Mouse (Mus musculus): ENCODE results near the gene Mtx1. TPM values are rescaled to one million over a fixed set of nuclear protein-coding genes. Genes with fewer than 3 reads are reported as not detected.

The Mtx1 gene
- polyA plus RNA-seq, 1 experiment from 2014 or later, result 182 TPM

GRCm38 (mm10) chr3:89233562-89234110 is 6.7 kb upstream of the Mtx1 start:
- 67% methylated on average over 14 of the region's 14 CpGs for WGBS
- H3K36me3 ChIP-seq (ENCODE audit: control insufficient read depth, insufficient read depth, low read length), result no peaks in the 10 kb centered on the region
- H3K4me1 ChIP-seq (ENCODE audit: control insufficient read depth, insufficient read depth, low read length), result no peaks in the 10 kb centered on the region; the same call in 1 of the 2 replicates
- H3K27ac ChIP-seq (ENCODE audit: low read length), result peak overlapping the region; percentile 70; the same call in 1 of the 2 replicates
- H3K9me3 ChIP-seq (ENCODE audit: control insufficient read depth, low read depth, low read length), result no peaks in the 10 kb centered on the region
- no peaks in the 10 kb centered on the region for H3K27me3 ChIP-seq (ENCODE audit: control insufficient read depth, insufficient read depth, low read length)
- no peak overlapping the region for H3K4me2 ChIP-seq (replicated peaks; ENCODE audit: low read depth, low read length)
- no peak overlapping the region for H3K4me3 ChIP-seq (ENCODE audit: low read depth, low read length)
- no peak overlapping the region for H3K9ac ChIP-seq (replicated peaks; ENCODE audit: low read depth, low read length)
- peak; percentile 62 for ATAC-seq (ENCODE audit: insufficient number of reproducible peaks, insufficient read depth, low FRiP score, low read depth)

- 52% methylated on average over 6 of the region's 6 CpGs for WGBS
- peak; percentile 25; the same call in 1 of the 2 replicates for ATAC-seq (ENCODE audit: insufficient number of reproducible peaks, insufficient read depth, low FRiP score, low read depth)
- Histone ChIP-seq H3K27me3 (ENCODE audit: control insufficient read depth, insufficient read depth, low read length) (no peaks in the 10 kb centered on the region), H3K9me3 (ENCODE audit: control insufficient read depth, low read depth, low read length) (no peaks in the 10 kb centered on the region), H3K36me3 (ENCODE audit: control insufficient read depth, insufficient read depth, low read length) (no peaks in the 10 kb centered on the region), H3K4me1 (ENCODE audit: control insufficient read depth, insufficient read depth, low read length) (peaks cover 4% of the 10 kb centered on the region; the same call in 1 of the 2 replicates), H3K4me3 (ENCODE audit: low read depth, low read length) (no peak overlapping the region), H3K9ac (replicated peaks; ENCODE audit: low read depth, low read length) (no peak overlapping the region), H3K4me2 (replicated peaks; ENCODE audit: low read depth, low read length) (no peak overlapping the region), H3K27ac (ENCODE audit: low read length) (peak overlapping the region; percentile 70; the same call in 1 of the 2 replicates)
Observed at GRCm38 (mm10) chr3:89232614-89233013, 5.7 kb upstream of the Mtx1 start.

GRCm38 (mm10) chr3:89231772-89232275 is 4.9 kb upstream of the Mtx1 start:
- Histone ChIP-seq H3K4me1 (ENCODE audit: control insufficient read depth, insufficient read depth, low read length) (peaks cover 8% of the 10 kb centered on the region; the same call in 1 of the 2 replicates), H3K36me3 (ENCODE audit: control insufficient read depth, insufficient read depth, low read length) (no peaks in the 10 kb centered on the region), H3K9me3 (ENCODE audit: control insufficient read depth, low read depth, low read length) (no peaks in the 10 kb centered on the region), H3K9ac (replicated peaks; ENCODE audit: low read depth, low read length) (no peak overlapping the region), H3K27me3 (ENCODE audit: control insufficient read depth, insufficient read depth, low read length) (no peaks in the 10 kb centered on the region), H3K4me2 (replicated peaks; ENCODE audit: low read depth, low read length) (peak overlapping the region; percentile 25), H3K4me3 (ENCODE audit: low read depth, low read length) (peak overlapping the region; percentile 1; the same call in 1 of the 2 replicates), H3K27ac (ENCODE audit: low read length) (no peak overlapping the region)
- no peak for ATAC-seq (ENCODE audit: insufficient number of reproducible peaks, insufficient read depth, low FRiP score, low read depth)
- WGBS, result 73% methylated on average over 16 of the region's 16 CpGs

- Histone ChIP-seq H3K27ac (ENCODE audit: low read length) (no peak overlapping the region), H3K27me3 (ENCODE audit: control insufficient read depth, insufficient read depth, low read length) (no peaks in the 10 kb centered on the region), H3K4me2 (replicated peaks; ENCODE audit: low read depth, low read length) (peak overlapping the region; percentile 25), H3K4me3 (ENCODE audit: low read depth, low read length) (peak overlapping the region; percentile 1; the same call in 1 of the 2 replicates), H3K4me1 (ENCODE audit: control insufficient read depth, insufficient read depth, low read length) (peaks cover 13% of the 10 kb centered on the region), H3K9ac (replicated peaks; ENCODE audit: low read depth, low read length) (no peak overlapping the region), H3K9me3 (ENCODE audit: control insufficient read depth, low read depth, low read length) (no peaks in the 10 kb centered on the region), H3K36me3 (ENCODE audit: control insufficient read depth, insufficient read depth, low read length) (no peaks in the 10 kb centered on the region)
- ATAC-seq (ENCODE audit: insufficient number of reproducible peaks, insufficient read depth, low FRiP score, low read depth), result no peak
- WGBS, result 60% methylated on average over 7 of the region's 7 CpGs
Observed at GRCm38 (mm10) chr3:89231345-89231744, 4.5 kb upstream of the Mtx1 start.

- H3K27ac ChIP-seq (ENCODE audit: low read length), result no peak overlapping the region
- no peaks in the 10 kb centered on the region for H3K9me3 ChIP-seq (ENCODE audit: control insufficient read depth, low read depth, low read length)
- peak overlapping the region; percentile 25; the same call in 1 of the 2 replicates for H3K4me2 ChIP-seq (replicated peaks; ENCODE audit: low read depth, low read length)
- ATAC-seq (ENCODE audit: insufficient number of reproducible peaks, insufficient read depth, low FRiP score, low read depth), result no peak
- 81% methylated on average over 2 of the region's 2 CpGs for WGBS
- no peaks in the 10 kb centered on the region for H3K36me3 ChIP-seq (ENCODE audit: control insufficient read depth, insufficient read depth, low read length)
- no peak overlapping the region for H3K9ac ChIP-seq (replicated peaks; ENCODE audit: low read depth, low read length)
- no peak overlapping the region for H3K4me3 ChIP-seq (ENCODE audit: low read depth, low read length)
- H3K27me3 ChIP-seq (ENCODE audit: control insufficient read depth, insufficient read depth, low read length), result no peaks in the 10 kb centered on the region
- peaks cover 19% of the 10 kb centered on the region for H3K4me1 ChIP-seq (ENCODE audit: control insufficient read depth, insufficient read depth, low read length)
Observed at GRCm38 (mm10) chr3:89230561-89230960, 3.7 kb upstream of the Mtx1 start.

GRCm38 (mm10) chr3:89229276-89229675 is 2.4 kb upstream of the Mtx1 start:
- H3K4me1 ChIP-seq (ENCODE audit: control insufficient read depth, insufficient read depth, low read length), result peaks cover 19% of the 10 kb centered on the region
- H3K27ac ChIP-seq (ENCODE audit: low read length), result peak overlapping the region; percentile 77; the same call in 1 of the 2 replicates
- H3K27me3 ChIP-seq (ENCODE audit: control insufficient read depth, insufficient read depth, low read length), result no peaks in the 10 kb centered on the region
- 46% methylated on average over 4 of the region's 4 CpGs for WGBS
- H3K9me3 ChIP-seq (ENCODE audit: control insufficient read depth, low read depth, low read length), result no peaks in the 10 kb centered on the region
- H3K4me3 ChIP-seq (ENCODE audit: low read depth, low read length), result peak overlapping the region; percentile 35; the same call in 1 of the 2 replicates
- H3K9ac ChIP-seq (replicated peaks; ENCODE audit: low read depth, low read length), result no peak overlapping the region
- H3K4me2 ChIP-seq (replicated peaks; ENCODE audit: low read depth, low read length), result peak overlapping the region; percentile 86
- H3K36me3 ChIP-seq (ENCODE audit: control insufficient read depth, insufficient read depth, low read length), result no peaks in the 10 kb centered on the region
- ATAC-seq (ENCODE audit: insufficient number of reproducible peaks, insufficient read depth, low FRiP score, low read depth), result no peak

GRCm38 (mm10) chr3:89228836-89229235 is 1.9 kb upstream of the Mtx1 start, which contains the start of gene Muc1:
Muc1 (plus strand) TSS chr3:89229057.
- Histone ChIP-seq H3K27ac (ENCODE audit: low read length) (peak within 1 kb of the TSS; percentile 77; the same call in 1 of the 2 replicates), H3K4me1 (ENCODE audit: control insufficient read depth, insufficient read depth, low read length) (peaks cover 19% of the 10 kb centered on the region), H3K4me2 (replicated peaks; ENCODE audit: low read depth, low read length) (peak within 1 kb of the TSS; percentile 86), H3K4me3 (ENCODE audit: low read depth, low read length) (peak within 1 kb of the TSS; percentile 35), H3K27me3 (ENCODE audit: control insufficient read depth, insufficient read depth, low read length) (no peaks in the 10 kb centered on the region), H3K36me3 (ENCODE audit: control insufficient read depth, insufficient read depth, low read length) (no peaks in the 10 kb centered on the region), H3K9me3 (ENCODE audit: control insufficient read depth, low read depth, low read length) (no peaks in the 10 kb centered on the region), H3K9ac (replicated peaks; ENCODE audit: low read depth, low read length) (no peak within 1 kb of the TSS; the same call in 1 of the 2 replicates)
- WGBS, result 20% methylated on average over 10 of the region's 10 CpGs
- ATAC-seq (ENCODE audit: insufficient number of reproducible peaks, insufficient read depth, low FRiP score, low read depth), result peak; percentile 30; the same call in 1 of the 2 replicates

GRCm38 (mm10) chr3:89228180-89228549 is 1.3 kb upstream of the Mtx1 start:
- no peak for ATAC-seq (ENCODE audit: insufficient number of reproducible peaks, insufficient read depth, low FRiP score, low read depth)
- H3K4me2 ChIP-seq (replicated peaks; ENCODE audit: low read depth, low read length), result peak overlapping the region; percentile 86
- no peaks in the 10 kb centered on the region for H3K27me3 ChIP-seq (ENCODE audit: control insufficient read depth, insufficient read depth, low read length)
- H3K9me3 ChIP-seq (ENCODE audit: control insufficient read depth, low read depth, low read length), result no peaks in the 10 kb centered on the region
- H3K4me1 ChIP-seq (ENCODE audit: control insufficient read depth, insufficient read depth, low read length), result peaks cover 19% of the 10 kb centered on the region
- no peaks in the 10 kb centered on the region for H3K36me3 ChIP-seq (ENCODE audit: control insufficient read depth, insufficient read depth, low read length)
- H3K27ac ChIP-seq (ENCODE audit: low read length), result peak overlapping the region; percentile 77; the same call in 1 of the 2 replicates
- WGBS, result 1% methylated on average over 20 of the region's 20 CpGs
- peak overlapping the region; percentile 35 for H3K4me3 ChIP-seq (ENCODE audit: low read depth, low read length)
- no peak overlapping the region; the same call in 1 of the 2 replicates for H3K9ac ChIP-seq (replicated peaks; ENCODE audit: low read depth, low read length)

Measured in stomach, embryonic 14.5 days (tissue).